Mouse (Mus musculus) C2C12 (cell line): ENCODE data around the gene Hdac8.

Experiments used
- CEBPB ChIP-seq: IDR thresholded peaks from one replicate; pipeline ENCODE4 v1.6.1; 2011; ENCODE audit warnings: low read depth, mild to moderate bottlenecking, control low read depth, moderate library complexity
- CTCF ChIP-seq: IDR thresholded peaks from one replicate; pipeline ENCODE4 v1.5.1; 2011; ENCODE audit not compliant: control insufficient read depth, insufficient read depth, insufficient read length
- FOSL1 ChIP-seq: IDR thresholded peaks from one replicate; pipeline ENCODE4 v1.8.0; 2011; ENCODE audit warnings: mild to moderate bottlenecking, low read length; ENCODE audit not compliant: poor library complexity, insufficient read depth, severe bottlenecking
- MAX ChIP-seq: IDR thresholded peaks from one replicate; pipeline ENCODE4 v1.6.1; 2011; ENCODE audit warnings: mild to moderate bottlenecking, control low read depth
- USF1 ChIP-seq: IDR thresholded peaks from one replicate; pipeline ENCODE4 v1.6.1; 2011; ENCODE audit warnings: low read depth, mild to moderate bottlenecking, control low read depth, moderate library complexity

- TF ChIP-seq CTCF (no peak), MAX (no peak), USF1 (no peak), FOSL1 (no peak), CEBPB (no peak)
Observed at GRCm38 (mm10) chrX:102366510-102366909, 138.6 kb downstream of the Hdac8 start.
